Mouse (Mus musculus) heart, embryonic 13.5 days (tissue): ENCODE results near the gene Slc41a2. TPM values are rescaled to one million over a fixed set of nuclear protein-coding genes. Genes with fewer than 3 reads are reported as not detected.

ENCODE experiments used
- ATAC-seq: fragments of 200-750 bp; cut with Nextera tagmentation; 2 replicates; pipeline ENCODE4 v1.8.0; 2017; ENCODE audit warnings: moderate TSS enrichment; ENCODE audit not compliant: insufficient number of reproducible peaks, low FRiP score, low TSS enrichment; ENCODE audit errors: extremely low read depth
- H3K27ac ChIP-seq: fragments of 300-500 bp; sonication (generic); replicated peaks from 2 replicates; pipeline ENCODE4 v1.5.1; 2015; ENCODE audit warnings: moderate library complexity, mild to moderate bottlenecking, inconsistent platforms
- H3K27me3 ChIP-seq: fragments of 300-500 bp; sonication (generic); replicated peaks from 2 replicates; pipeline ENCODE4 v1.6.1; 2015; ENCODE audit warnings: mild to moderate bottlenecking, inconsistent platforms
- H3K36me3 ChIP-seq: fragments of 300-500 bp; sonication (generic); 2 replicates; pipeline ENCODE4 v1.6.1; 2015; ENCODE audit warnings: mild to moderate bottlenecking, inconsistent platforms
- H3K4me1 ChIP-seq: fragments of 300-500 bp; sonication (generic); 2 replicates; pipeline ENCODE4 v1.6.1; 2015; ENCODE audit warnings: inconsistent platforms
- H3K4me2 ChIP-seq: fragments of 300-500 bp; sonication (generic); 2 replicates; pipeline ENCODE4 v1.6.1; 2015; ENCODE audit warnings: inconsistent platforms, mild to moderate bottlenecking, moderate library complexity
- H3K4me3 ChIP-seq: fragments of 300-500 bp; sonication (generic); 2 replicates; pipeline ENCODE4 v1.5.1; 2015; ENCODE audit warnings: moderate library complexity, mild to moderate bottlenecking, inconsistent platforms
- H3K9ac ChIP-seq: fragments of 300-500 bp; sonication (generic); 2 replicates; pipeline ENCODE4 v1.6.1; 2015; ENCODE audit warnings: inconsistent platforms, mild to moderate bottlenecking, moderate library complexity
- H3K9me3 ChIP-seq: fragments of 300-500 bp; sonication (generic); 2 replicates; pipeline ENCODE4 v1.6.1; 2016; ENCODE audit warnings: inconsistent platforms
- WGBS: fragments of 180-500 bp; shearing (Covaris S2); methylation state at CpG from one replicate; pipeline ENCODE4 v1.1.7; 2015; ENCODE audit warnings: mixed read lengths; 5-methylcytosine and 5-hydroxymethylcytosine counted together
- polyA plus RNA-seq: library from polyadenylated mRNA; unstranded; fragments of >200 nt; fragmentation: Nextera tagmentation; extraction: Ambion mirVana; gene quantifications from 2 replicates; pipeline ENCODE4 v1.2.1, GENCODE M21; 2015

Gene Slc41a2
- polyA plus RNA-seq, 1 experiment from 2014 or later, result 0.62 TPM

- ATAC-seq, result no peak
- no peaks in the 10 kb centered on the region for H3K36me3 ChIP-seq
- H3K9me3 ChIP-seq, result no peaks in the 10 kb centered on the region
- no peaks in the 10 kb centered on the region for H3K27me3 ChIP-seq
- no peak overlapping the region for H3K4me2 ChIP-seq
- H3K9ac ChIP-seq, result no peak overlapping the region
- 47% methylated on average over 3 of the region's 3 CpGs for WGBS
- H3K4me3 ChIP-seq, result no peak overlapping the region
- H3K4me1 ChIP-seq, result no peaks in the 10 kb centered on the region
- no peak overlapping the region for H3K27ac ChIP-seq
These were observed 36.6 kb downstream of the Slc41a2 start for GRCm38 (mm10) chr10:83301054-83301453.

- WGBS, result 67% methylated on average over 4 of the region's 4 CpGs
- Histone ChIP-seq H3K9me3 (no peaks in the 10 kb centered on the region), H3K4me1 (no peaks in the 10 kb centered on the region), H3K4me3 (no peak overlapping the region), H3K4me2 (no peak overlapping the region), H3K27me3 (0 out of 2 replicates have a peak, but pooled peaks cover 7% of the 10 kb centered on the region), H3K27ac (no peak overlapping the region), H3K9ac (no peak overlapping the region), H3K36me3 (no peaks in the 10 kb centered on the region)
- no peak for ATAC-seq
These were observed 40.7 kb downstream of the Slc41a2 start for GRCm38 (mm10) chr10:83297017-83297416.

GRCm38 (mm10) chr10:83294746-83295145 lies 42.9 kb downstream of the Slc41a2 start:
- Histone ChIP-seq H3K4me2 (no peak overlapping the region), H3K4me1 (no peaks in the 10 kb centered on the region), H3K27ac (no peak overlapping the region), H3K27me3 (peaks cover 7% of the 10 kb centered on the region; the same call in 1 of the 2 replicates), H3K36me3 (no peaks in the 10 kb centered on the region), H3K9me3 (no peaks in the 10 kb centered on the region), H3K4me3 (no peak overlapping the region), H3K9ac (no peak overlapping the region)
- ATAC-seq, result no peak
- 53% methylated on average over 9 of the region's 9 CpGs for WGBS

GRCm38 (mm10) chr10:83293352-83293751 lies 44.3 kb downstream of the Slc41a2 start:
- no peak overlapping the region for H3K4me3 ChIP-seq

GRCm38 (mm10) chr10:83291731-83292130 lies 46.0 kb downstream of the Slc41a2 start:
- WGBS, result 70% methylated on average over 11 of the region's 11 CpGs
- Histone ChIP-seq H3K4me2 (no peak overlapping the region), H3K27me3 (peaks cover 7% of the 10 kb centered on the region; the same call in 1 of the 2 replicates), H3K4me3 (no peak overlapping the region), H3K27ac (no peak overlapping the region), H3K9me3 (no peaks in the 10 kb centered on the region), H3K4me1 (no peaks in the 10 kb centered on the region), H3K36me3 (no peaks in the 10 kb centered on the region), H3K9ac (no peak overlapping the region)
- ATAC-seq, result no peak

More at GRCm38 (mm10) chr10:83293352-83293751, 44.3 kb downstream of the Slc41a2 start:
- ATAC-seq, result no peak
- no peak overlapping the region for H3K4me2 ChIP-seq
- no peaks in the 10 kb centered on the region for H3K36me3 ChIP-seq
- WGBS, result 84% methylated on average over 9 of the region's 9 CpGs
- H3K27me3 ChIP-seq, result peaks cover 7% of the 10 kb centered on the region; the same call in 1 of the 2 replicates
- no peak overlapping the region for H3K27ac ChIP-seq
- no peaks in the 10 kb centered on the region for H3K4me1 ChIP-seq
- no peak overlapping the region for H3K9ac ChIP-seq
- no peaks in the 10 kb centered on the region for H3K9me3 ChIP-seq

GRCm38 (mm10) chr10:83287828-83288227 lies 49.9 kb downstream of the Slc41a2 start:
- WGBS, result 60% methylated on average over 6 of the region's 6 CpGs
- Histone ChIP-seq H3K4me3 (no peak overlapping the region), H3K27ac (no peak overlapping the region), H3K9me3 (no peaks in the 10 kb centered on the region), H3K9ac (no peak overlapping the region), H3K4me2 (no peak overlapping the region), H3K36me3 (no peaks in the 10 kb centered on the region), H3K4me1 (no peaks in the 10 kb centered on the region), H3K27me3 (no peaks in the 10 kb centered on the region; the same call in 1 of the 2 replicates)
- no peak for ATAC-seq

- no peak overlapping the region for H3K4me2 ChIP-seq
- 57% methylated on average over 7 of the region's 7 CpGs for WGBS
- no peak for ATAC-seq
These were observed 51.3 kb downstream of the Slc41a2 start for GRCm38 (mm10) chr10:83286399-83286798.

GRCm38 (mm10) chr10:83285724-83286256 lies 51.9 kb downstream of the Slc41a2 start:
- Histone ChIP-seq H3K4me3 (no peak overlapping the region), H3K4me2 (no peak overlapping the region), H3K36me3 (no peaks in the 10 kb centered on the region), H3K9ac (no peak overlapping the region), H3K27me3 (no peaks in the 10 kb centered on the region), H3K27ac (no peak overlapping the region), H3K4me1 (no peaks in the 10 kb centered on the region), H3K9me3 (no peaks in the 10 kb centered on the region)
- ATAC-seq, result no peak
- 77% methylated on average over 7 of the region's 7 CpGs for WGBS

More at GRCm38 (mm10) chr10:83286399-83286798, 51.3 kb downstream of the Slc41a2 start:
- Histone ChIP-seq H3K27ac (no peak overlapping the region), H3K27me3 (no peaks in the 10 kb centered on the region; the same call in 1 of the 2 replicates), H3K36me3 (no peaks in the 10 kb centered on the region), H3K4me1 (no peaks in the 10 kb centered on the region), H3K9me3 (no peaks in the 10 kb centered on the region), H3K4me3 (no peak overlapping the region), H3K9ac (no peak overlapping the region)

- H3K9ac ChIP-seq, result no peak overlapping the region
- ATAC-seq, result no peak
- H3K36me3 ChIP-seq, result no peaks in the 10 kb centered on the region
- no peak overlapping the region for H3K27ac ChIP-seq
- H3K4me2 ChIP-seq, result no peak overlapping the region
- no peaks in the 10 kb centered on the region for H3K27me3 ChIP-seq
- H3K9me3 ChIP-seq, result no peaks in the 10 kb centered on the region
- no peak overlapping the region for H3K4me3 ChIP-seq
- WGBS, result 83% methylated on average over 4 of the region's 4 CpGs
- no peaks in the 10 kb centered on the region for H3K4me1 ChIP-seq
These were observed 52.8 kb downstream of the Slc41a2 start for GRCm38 (mm10) chr10:83284916-83285315.

GRCm38 (mm10) chr10:83266731-83267130 lies 71.0 kb downstream of the Slc41a2 start:
- Histone ChIP-seq H3K9ac (no peak overlapping the region), H3K4me2 (no peak overlapping the region), H3K27me3 (0 out of 2 replicates have a peak, but pooled peaks cover 4% of the 10 kb centered on the region), H3K9me3 (no peaks in the 10 kb centered on the region), H3K36me3 (no peaks in the 10 kb centered on the region), H3K4me1 (peaks cover 3% of the 10 kb centered on the region; the same call in 1 of the 2 replicates), H3K27ac (no peak overlapping the region), H3K4me3 (no peak overlapping the region)
- 52% methylated on average over 13 of the region's 13 CpGs for WGBS
- ATAC-seq, result no peak

GRCm38 (mm10) chr10:83266241-83266640 lies 71.4 kb downstream of the Slc41a2 start:
- no peak for ATAC-seq
- Histone ChIP-seq H3K4me2 (no peak overlapping the region), H3K27ac (no peak overlapping the region), H3K9me3 (no peaks in the 10 kb centered on the region), H3K4me1 (peaks cover 3% of the 10 kb centered on the region; the same call in 1 of the 2 replicates), H3K36me3 (no peaks in the 10 kb centered on the region), H3K4me3 (no peak overlapping the region), H3K27me3 (0 out of 2 replicates have a peak, but pooled peaks cover 4% of the 10 kb centered on the region), H3K9ac (no peak overlapping the region)
- WGBS, result 76% methylated on average over 5 of the region's 5 CpGs

GRCm38 (mm10) chr10:83264680-83265079 lies 73.0 kb downstream of the Slc41a2 start:
- H3K27ac ChIP-seq, result no peak overlapping the region
- H3K4me1 ChIP-seq, result peaks cover 3% of the 10 kb centered on the region; the same call in 1 of the 2 replicates
- H3K4me3 ChIP-seq, result no peak overlapping the region
- no peak overlapping the region for H3K9ac ChIP-seq
- ATAC-seq, result no peak
- H3K36me3 ChIP-seq, result no peaks in the 10 kb centered on the region
- 45% methylated on average over 8 of the region's 8 CpGs for WGBS
- H3K4me2 ChIP-seq, result no peak overlapping the region
- peaks cover 4% of the 10 kb centered on the region; the same call in 1 of the 2 replicates for H3K27me3 ChIP-seq
- no peaks in the 10 kb centered on the region for H3K9me3 ChIP-seq
